Mouse (Mus musculus) CH12.LX (cell line): Measurements from ENCODE around the gene Adamtsl4.

ENCODE experiments used
- CTCF ChIP-seq, 2 experiments: IDR thresholded peaks in 1 of 2; conservative IDR thresholded peaks in 1 of 2; 2 replicates each; pipeline ENCODE4 v1.5.1; 2011 to 2012; ENCODE audit warnings: low read depth in 2 of 2, low read length in 2 of 2, improper control_type of control experiment in 1 of 2, inconsistent platforms in 1 of 2, mild to moderate bottlenecking in 1 of 2, moderate library complexity in 1 of 2
- HCFC1 ChIP-seq: IDR thresholded peaks from 2 replicates; pipeline ENCODE4 v1.6.1; 2012; ENCODE audit warnings: low read depth, mild to moderate bottlenecking, inconsistent platforms, low read length, improper control_type of control experiment
- NRF1 ChIP-seq: IDR thresholded peaks from 2 replicates; pipeline ENCODE4 v1.6.1; 2014; ENCODE audit warnings: low read depth, mild to moderate bottlenecking, inconsistent platforms, low read length, improper control_type of control experiment, moderate library complexity
- POLR2A ChIP-seq: IDR thresholded peaks from 2 replicates; pipeline ENCODE4 v1.6.1; 2011; ENCODE audit warnings: low read depth, mild to moderate bottlenecking, improper control_type of control experiment, low read length
- RAD21 ChIP-seq: IDR thresholded peaks from 2 replicates; pipeline ENCODE4 v1.6.1; 2011; ENCODE audit warnings: low read depth, mild to moderate bottlenecking, low read length, improper control_type of control experiment, moderate library complexity
- USF1 ChIP-seq: IDR thresholded peaks from 2 replicates; pipeline ENCODE4 v1.6.1; 2014; ENCODE audit warnings: low read depth, mild to moderate bottlenecking, inconsistent platforms, low read length, improper control_type of control experiment
- ZKSCAN1 ChIP-seq: IDR thresholded peaks from 2 replicates; pipeline ENCODE4 v1.6.1; 2012; ENCODE audit warnings: low read depth, inconsistent platforms, low read length, improper control_type of control experiment, borderline replicate concordance
- ZNF384 ChIP-seq: IDR thresholded peaks from 2 replicates; pipeline ENCODE4 v1.6.1; 2012; ENCODE audit warnings: low read depth, low read length, improper control_type of control experiment, inconsistent platforms

DNA sequence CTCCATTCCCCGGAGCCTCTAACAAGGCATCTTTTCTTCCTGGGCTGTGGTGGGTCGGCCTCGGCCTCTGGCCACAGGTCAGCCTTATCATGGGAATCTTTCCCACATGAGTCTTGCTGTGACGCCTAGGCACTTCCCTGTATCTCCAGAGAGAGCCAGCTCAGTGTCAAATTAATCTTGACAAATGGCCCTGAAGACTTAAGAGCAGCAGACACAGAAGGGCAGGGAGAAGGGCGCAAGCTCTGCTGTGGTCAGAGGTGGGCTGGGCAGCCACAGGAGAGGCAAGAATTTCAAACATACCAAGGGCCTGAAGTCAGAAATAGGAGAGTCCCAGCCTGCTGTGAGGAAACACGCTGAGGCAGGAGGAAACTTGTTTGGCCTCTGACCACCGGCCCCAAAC is 8.6 kb upstream of the Adamtsl4 start:
- TF ChIP-seq ZNF384 (no peak), HCFC1 (no peak), CTCF (conservative IDR thresholded peaks at IDR 0.05 in 1 of 2, IDR thresholded peaks at IDR 0.05 in 1 of 2; ENCODE audit: low read depth in 2 of 2, low read length in 2 of 2) (no peak), RAD21 (no peak), NRF1 (no peak), POLR2A (no peak), ZKSCAN1 (no peak), USF1 (no peak)
